Mouse (Mus musculus) Patski (cell line): ENCODE data around the gene Manbal. TPM values are rescaled to one million over a fixed set of nuclear protein-coding genes. Genes with fewer than 3 reads are reported as not detected.

ENCODE experiments used
- ATAC-seq: fragments of 100-300 bp; one replicate; pipeline ENCODE4 v1.8.0; 2021
- CTCF ChIA-PET: fragments of 350-600 bp; sonication (Branson Sonifier 250); formaldehyde crosslinking; loops from one replicate; lab custom pipeline; 2022; ENCODE audit warnings: inconsistent platforms; lab: Charles Lee
- POLR2A ChIA-PET: fragments of 350-600 bp; sonication (Branson Sonifier 250); formaldehyde crosslinking; loops from one replicate; lab custom pipeline; 2022; ENCODE audit warnings: antibody characterized with exemption, inconsistent platforms; lab: Charles Lee
- DNase-seq: peaks from one replicate; pipeline ENCODE4 v3.0.0-alpha.2; 2011; ENCODE audit warnings: low read depth, low spot score
- H3K27me3 ChIP-seq: fragments of 371-371 bp; one replicate; pipeline ENCODE4 v1.5.1; 2021
- CTCF ChIP-seq: fragments of 100-300 bp; IDR thresholded peaks from one replicate; pipeline ENCODE4 v1.5.1; 2021
- in situ Hi-C: fragments of 300-500 bp; cut with MboI; formaldehyde crosslinking; loops from 3 replicates; pipeline ENCODE4 v1.11.1; 2018; ENCODE audit warnings: low pct_unique_long_range_greater_than_20kb, mixed read lengths
- polyA plus RNA-seq: library from polyadenylated mRNA; unstranded; gene quantifications from one replicate; pipeline ENCODE4 v1.2.3, GENCODE M21; 2021

Gene Manbal
- polyA plus RNA-seq: 63.9 TPM

GRCm38 (mm10) chr2:157367184-157367893 is at the start of gene Manbal:
Gene Manbal (plus strand): TSS chr2:157367594.
- ChIA-PET CTCF (interaction anchor here (1.1 kb wide), 1 partner anchor 26 kb away, joined by 3 read pairs; no protein-coding TSS in a partner anchor), POLR2A (interaction anchor here (0.5 to 1.3 kb wide), 4 partner anchors 13 to 90 kb away, joined by 3 to 7 read pairs (median 6); no protein-coding TSS in a partner anchor)
- DNase-seq (peak; percentile 51), ATAC-seq (peak; percentile 73)
- in situ Hi-C loops: loop anchor here (5.0 kb wide), 1 partner anchor 80 kb away; no protein-coding TSS in a partner anchor
- TF ChIP-seq CTCF: no peak
- H3K27me3 ChIP-seq: no peaks in the 10 kb centered on the region

DNA sequence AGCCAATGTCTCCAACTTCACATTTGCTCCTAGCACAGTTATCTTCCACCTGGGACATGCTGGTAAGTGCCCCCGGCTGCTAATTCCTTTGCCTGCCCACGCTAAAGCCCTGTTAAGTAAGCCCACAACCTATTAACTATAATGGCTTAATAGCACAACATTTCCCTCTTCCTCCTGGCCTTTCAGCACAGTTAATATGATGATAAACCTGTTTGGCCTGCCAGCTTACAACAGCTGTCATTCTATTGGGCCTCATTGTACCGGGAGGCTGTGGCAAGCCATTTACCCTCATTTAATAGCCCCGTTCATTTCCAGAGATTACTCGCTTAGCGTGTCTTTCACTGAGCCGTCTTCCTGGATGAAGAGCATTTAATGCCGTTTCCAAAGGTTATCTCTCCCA is 47.3 kb upstream of the Manbal start:
- in situ Hi-C loops: no loop called here
- DNase-seq (no peak), ATAC-seq (no peak)
- ChIA-PET POLR2A (no interaction called here), CTCF (no interaction called here)
- no peaks in the 10 kb centered on the region for H3K27me3 ChIP-seq
- TF ChIP-seq CTCF: no peak

DNA sequence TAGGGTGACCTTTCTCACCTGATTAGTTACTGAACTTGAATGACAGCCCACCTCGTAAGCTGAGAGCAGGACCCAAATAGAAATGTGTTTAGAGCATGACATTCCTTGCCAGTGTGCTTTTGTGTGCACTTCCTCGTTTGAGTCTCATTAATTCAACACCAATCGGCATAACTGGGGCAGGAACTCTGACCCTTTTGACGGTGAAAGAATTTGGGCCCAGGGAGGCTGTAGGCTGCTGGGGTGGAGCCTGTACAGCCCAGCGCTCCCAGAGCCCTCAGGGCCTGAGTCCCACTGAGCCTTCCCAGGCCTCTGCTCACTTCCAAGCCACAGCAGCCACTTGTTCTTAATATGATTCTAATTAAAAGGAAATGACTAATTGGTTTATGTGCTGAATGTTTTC is 46.5 kb upstream of the Manbal start:
- in situ Hi-C loops: no loop called here
- H3K27me3 ChIP-seq: no peaks in the 10 kb centered on the region
- ChIA-PET POLR2A (no interaction called here), CTCF (interaction anchor here (1.6 kb wide), 1 partner anchor 9 kb away, joined by 3 read pairs; no protein-coding TSS in a partner anchor)
- DNase-seq: no peak
- no peak for TF ChIP-seq CTCF
- ATAC-seq: no peak

GRCm38 (mm10) chr2:157322029-157322766 is 45.2 kb upstream of the Manbal start:
- in situ Hi-C loops: no loop called here
- TF ChIP-seq CTCF: no peak
- ChIA-PET POLR2A (no interaction called here), CTCF (interaction anchor here (1.6 kb wide), 1 partner anchor 8 kb away, joined by 3 read pairs; no protein-coding TSS in a partner anchor)
- ATAC-seq (no peak), DNase-seq (no peak)
- H3K27me3 ChIP-seq: no peaks in the 10 kb centered on the region

GRCm38 (mm10) chr2:157325238-157325637 is 42.2 kb upstream of the Manbal start:
- in situ Hi-C loops: no loop called here
- DNase-seq (no peak), ATAC-seq (no peak)
- CTCF ChIA-PET: interaction anchor here (2.2 kb wide), 1 partner anchor 13 kb away, joined by 7 read pairs; no protein-coding TSS in a partner anchor
- no peak for TF ChIP-seq CTCF
- POLR2A ChIA-PET: no interaction called here
- H3K27me3 ChIP-seq: no peaks in the 10 kb centered on the region

- in situ Hi-C loops: no loop called here
- TF ChIP-seq CTCF: no peak
- ChIA-PET POLR2A (no interaction called here), CTCF (no interaction called here)
- no peaks in the 10 kb centered on the region for H3K27me3 ChIP-seq
- ATAC-seq (no peak), DNase-seq (no peak)
Measured at GRCm38 (mm10) chr2:157328106-157328505, 39.3 kb upstream of the Manbal start.

DNA sequence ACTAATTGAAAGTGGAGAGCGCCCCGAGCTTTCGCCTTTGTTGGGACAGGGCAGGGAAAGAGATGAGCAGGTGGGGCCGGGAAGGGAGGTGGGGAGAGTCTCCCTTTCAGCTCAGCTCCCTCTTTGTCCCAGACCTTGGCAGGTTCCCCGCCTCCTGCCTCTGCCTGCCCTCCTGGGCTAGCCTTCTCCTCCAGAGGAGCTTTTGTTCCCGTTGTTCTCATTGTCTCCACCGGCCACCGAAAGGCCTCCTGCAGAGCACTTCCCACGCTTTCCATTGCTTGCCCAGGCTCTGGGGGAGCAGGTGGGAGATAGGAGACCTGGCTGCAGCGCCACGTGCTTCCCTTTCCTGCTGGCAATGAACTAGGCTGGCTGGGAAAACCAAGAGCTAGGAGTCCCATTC is 38.8 kb upstream of the Manbal start:
- in situ Hi-C loops: no loop called here
- no peaks in the 10 kb centered on the region for H3K27me3 ChIP-seq
- POLR2A ChIA-PET: no interaction called here
- CTCF ChIA-PET: interaction anchor here (0.7 to 1.0 kb wide), 2 partner anchors 10 to 479 kb away, joined by 3 read pairs; no protein-coding TSS in a partner anchor
- ATAC-seq: no peak
- no peak for TF ChIP-seq CTCF
- no peak for DNase-seq

GRCm38 (mm10) chr2:157332059-157332458 is 35.3 kb upstream of the Manbal start:
- ATAC-seq: no peak
- in situ Hi-C loops: no loop called here
- no peak for TF ChIP-seq CTCF
- POLR2A ChIA-PET: interaction anchor here (0.6 kb wide), 1 partner anchor 9 kb away, joined by 3 read pairs; no protein-coding TSS in a partner anchor
- CTCF ChIA-PET: interaction anchor here (1.1 kb wide), 1 partner anchor 9 kb away, joined by 4 read pairs; no protein-coding TSS in a partner anchor
- no peaks in the 10 kb centered on the region for H3K27me3 ChIP-seq
- DNase-seq: no peak

GRCm38 (mm10) chr2:157338663-157339062 is 28.7 kb upstream of the Manbal start:
- no peaks in the 10 kb centered on the region for H3K27me3 ChIP-seq
- in situ Hi-C loops: loop anchor here (5.0 kb wide), 1 partner anchor 51 kb away; no protein-coding TSS in a partner anchor
- CTCF ChIA-PET: interaction anchor here (0.8 to 1.7 kb wide), 15 partner anchors 10 to 234 kb away, joined by 3 to 7 read pairs (median 4); no protein-coding TSS in a partner anchor
- POLR2A ChIA-PET: no interaction called here
- no peak for TF ChIP-seq CTCF
- DNase-seq (no peak), ATAC-seq (no peak)

GRCm38 (mm10) chr2:157339532-157339931 is 27.9 kb upstream of the Manbal start:
- no peak for DNase-seq
- ChIA-PET CTCF (interaction anchor here (1.3 to 1.5 kb wide), 2 partner anchors 227 to 233 kb away, joined by 4 to 6 read pairs; no protein-coding TSS in a partner anchor), POLR2A (no interaction called here)
- TF ChIP-seq CTCF: no peak
- no peak for ATAC-seq
- H3K27me3 ChIP-seq: no peaks in the 10 kb centered on the region
- in situ Hi-C loops: loop anchor here (5.0 kb wide), 1 partner anchor 52 kb away; no protein-coding TSS in a partner anchor
